Mouse (Mus musculus) olfactory bulb, adult 2 months (tissue): ENCODE measurements at regions not wholly inside any gene's neighbourhood (a gene's known extent, or its start where the extent isn't known, plus 50 kb on each side); places are given as distances from the start of the nearest gene placed in this dataset.

Experiments used
- H3K27ac ChIP-seq: fragments of 200-500 bp; 2 replicates; pipeline ENCODE4 v1.5.1; 2012; ENCODE audit warnings: low read depth, low read length; ENCODE audit not compliant: insufficient read depth
- H3K4me1 ChIP-seq: fragments of 200-500 bp; 2 replicates; pipeline ENCODE4 v1.6.1; 2012; ENCODE audit warnings: low read length; ENCODE audit not compliant: control insufficient read depth, insufficient read depth
- H3K4me3 ChIP-seq: fragments of 200-500 bp; 2 replicates; pipeline ENCODE4 v1.5.1; 2012; ENCODE audit warnings: mild to moderate bottlenecking, low read depth, low read length, moderate library complexity; ENCODE audit not compliant: insufficient read depth
- CTCF ChIP-seq: fragments of 200-500 bp; IDR thresholded peaks from 2 replicates; pipeline ENCODE4 v1.5.1; 2012; ENCODE audit warnings: low read depth, mild to moderate bottlenecking, low read length, moderate library complexity; ENCODE audit not compliant: insufficient read depth
- POLR2A ChIP-seq: fragments of 200-500 bp; IDR thresholded peaks from 2 replicates; pipeline ENCODE4 v1.6.1; 2012; ENCODE audit warnings: mild to moderate bottlenecking, low read depth, low read length, moderate library complexity; ENCODE audit not compliant: insufficient read depth
- WGBS: fragments of 180-500 bp; shearing (Covaris S2); methylation state at CpG from one replicate; pipeline ENCODE4 v1.1.7; 2018; 5-methylcytosine and 5-hydroxymethylcytosine counted together

- H3K4me1 ChIP-seq: peaks cover 9% of the 10 kb centered on the region
- no peak overlapping the region for H3K27ac ChIP-seq
- no peak for TF ChIP-seq CTCF
- no peak for TF ChIP-seq POLR2A
- no peak overlapping the region for H3K4me3 ChIP-seq
- WGBS: 43% methylated on average over 6 of the region's 6 CpGs
Measured at GRCm38 (mm10) chr1:184583751-184584504, 148.5 kb downstream of the Hlx start.

GRCm38 (mm10) chr1:184579475-184579874 lies 152.9 kb downstream of the Hlx start:
- Histone ChIP-seq H3K27ac (no peak overlapping the region), H3K4me1 (peaks cover 2% of the 10 kb centered on the region), H3K4me3 (no peak overlapping the region)
- 94% methylated on average over 3 of the region's 3 CpGs for WGBS
- TF ChIP-seq POLR2A (no peak), CTCF (no peak)

- H3K27ac ChIP-seq: no peak overlapping the region
- WGBS: 84% methylated on average over 7 of the region's 7 CpGs
- H3K4me3 ChIP-seq: no peak overlapping the region
- TF ChIP-seq CTCF (no peak), POLR2A (no peak)
- no peaks in the 10 kb centered on the region for H3K4me1 ChIP-seq
Measured at GRCm38 (mm10) chr1:184576527-184576926, 155.9 kb downstream of the Hlx start.

GRCm38 (mm10) chr1:184573325-184573724 lies 159.1 kb downstream of the Hlx start:
- Histone ChIP-seq H3K4me1 (no peaks in the 10 kb centered on the region), H3K27ac (no peak overlapping the region), H3K4me3 (no peak overlapping the region)
- TF ChIP-seq CTCF (no peak), POLR2A (no peak)
- 65% methylated on average over 7 of the region's 7 CpGs for WGBS

GRCm38 (mm10) chr1:184570681-184571080 lies 161.7 kb downstream of the Hlx start:
- no peak for TF ChIP-seq POLR2A
- TF ChIP-seq CTCF: no peak
- Histone ChIP-seq H3K4me3 (no peak overlapping the region), H3K4me1 (no peaks in the 10 kb centered on the region), H3K27ac (no peak overlapping the region)
- WGBS: 93% methylated on average over 5 of the region's 5 CpGs

GRCm38 (mm10) chr1:184562926-184563325 lies 169.5 kb downstream of the Hlx start:
- 96% methylated on average over 4 of the region's 4 CpGs for WGBS
- TF ChIP-seq POLR2A (no peak), CTCF (no peak)
- H3K4me3 ChIP-seq: no peak overlapping the region
- no peaks in the 10 kb centered on the region for H3K4me1 ChIP-seq
- no peak overlapping the region for H3K27ac ChIP-seq

GRCm38 (mm10) chr1:184562239-184562638 lies 170.2 kb downstream of the Hlx start:
- Histone ChIP-seq H3K4me1 (no peaks in the 10 kb centered on the region), H3K27ac (no peak overlapping the region), H3K4me3 (no peak overlapping the region)
- TF ChIP-seq POLR2A (no peak), CTCF (no peak)
- 94% methylated on average over 5 of the region's 5 CpGs for WGBS

GRCm38 (mm10) chr1:184559543-184559942 lies 172.9 kb downstream of the Hlx start:
- 73% methylated on average over 7 of the region's 7 CpGs for WGBS
- no peak overlapping the region for H3K4me3 ChIP-seq
- no peak overlapping the region for H3K27ac ChIP-seq
- no peak for TF ChIP-seq CTCF
- no peak for TF ChIP-seq POLR2A
- H3K4me1 ChIP-seq: no peaks in the 10 kb centered on the region

GRCm38 (mm10) chr1:184553791-184554190 lies 178.6 kb downstream of the Hlx start:
- H3K4me1 ChIP-seq: no peaks in the 10 kb centered on the region
- TF ChIP-seq CTCF: no peak
- no peak for TF ChIP-seq POLR2A
- H3K27ac ChIP-seq: no peak overlapping the region
- no peak overlapping the region for H3K4me3 ChIP-seq
